Mouse (Mus musculus) embryonic facial prominence, embryonic 14.5 days (tissue): ENCODE results near the gene Srsf11. TPM values are rescaled to one million over a fixed set of nuclear protein-coding genes. Genes with fewer than 3 reads are reported as not detected.
A peak's percentile ranks its signal among the peaks of the same experiment; 100 is the strongest.

Source experiments
- ATAC-seq: fragments of 200-750 bp; cut with Nextera tagmentation; 2 replicates; pipeline ENCODE4 v1.8.0; 2017; ENCODE audit warnings: low read depth, moderate number of reproducible peaks, moderate TSS enrichment
- DNase-seq: peaks from one replicate; pipeline ENCODE4 v3.0.0-alpha.2; 2015; ENCODE audit warnings: low spot score
- H3K27ac ChIP-seq: fragments of 300-500 bp; sonication (generic); replicated peaks from 2 replicates; pipeline ENCODE4 v1.5.1; 2014; ENCODE audit warnings: low read depth, mild to moderate bottlenecking, low read length, moderate library complexity
- H3K27me3 ChIP-seq: fragments of 300-500 bp; sonication (generic); replicated peaks from 2 replicates; pipeline ENCODE4 v1.6.1; 2014; ENCODE audit warnings: low read length; ENCODE audit not compliant: control insufficient read depth, insufficient read depth
- H3K36me3 ChIP-seq: fragments of 300-500 bp; sonication (generic); 2 replicates; pipeline ENCODE4 v1.6.1; 2014; ENCODE audit warnings: low read length, mixed read lengths; ENCODE audit not compliant: control insufficient read depth, insufficient read depth
- H3K4me1 ChIP-seq: fragments of 300-500 bp; sonication (generic); 2 replicates; pipeline ENCODE4 v1.6.1; 2014; ENCODE audit warnings: antibody characterized with exemption, low read length; ENCODE audit not compliant: control insufficient read depth, insufficient read depth
- H3K4me2 ChIP-seq: fragments of 300-500 bp; sonication (generic); 2 replicates; pipeline ENCODE4 v1.6.1; 2014; ENCODE audit warnings: low read depth, mild to moderate bottlenecking, low read length, moderate library complexity, mixed read lengths
- H3K4me3 ChIP-seq: fragments of 300-500 bp; sonication (generic); 2 replicates; pipeline ENCODE4 v1.5.1; 2014; ENCODE audit warnings: low read depth, mild to moderate bottlenecking, low read length
- H3K9ac ChIP-seq: fragments of 300-500 bp; sonication (generic); 2 replicates; pipeline ENCODE4 v1.6.1; 2014; ENCODE audit warnings: low read depth, mild to moderate bottlenecking, low read length, moderate library complexity, mixed read lengths
- H3K9me3 ChIP-seq: fragments of 300-500 bp; sonication (generic); 2 replicates; pipeline ENCODE4 v1.6.1; 2016; ENCODE audit warnings: low read length; ENCODE audit not compliant: control insufficient read depth
- WGBS: fragments of 180-500 bp; shearing (Covaris S2); extraction: QIAGEN DNeasy Blood & Tissue Kit; methylation state at CpG from one replicate; pipeline ENCODE4 v1.1.7; 2014; 5-methylcytosine and 5-hydroxymethylcytosine counted together
- polyA plus RNA-seq: library from polyadenylated mRNA; unstranded; fragments of >200 nt; fragmentation: Nextera tagmentation; extraction: Ambion mirVana; gene quantifications from 2 replicates; pipeline ENCODE4 v1.2.1, GENCODE M21; 2014

Gene Srsf11
- 267 and 271 TPM in 2 replicates for polyA plus RNA-seq

GRCm38 (mm10) chr3:158036329-158036988 lies at the start of gene Srsf11, which contains the start of gene Lrrc40:
Srsf11 (minus strand) TSS chr3:158036639.
Lrrc40 (plus strand) TSS chr3:158036662.
- Histone ChIP-seq H3K36me3 (no peaks in the 10 kb centered on the region), H3K4me3 (peak within 1 kb of the TSS; percentile 91), H3K9me3 (no peaks in the 10 kb centered on the region), H3K4me1 (peaks cover 20% of the 10 kb centered on the region), H3K27ac (peak within 1 kb of the TSS; percentile 87), H3K27me3 (no peaks in the 10 kb centered on the region), H3K4me2 (peak within 1 kb of the TSS; percentile 77), H3K9ac (peak within 1 kb of the TSS; percentile 93)
- DNase-seq (peak; percentile 98), ATAC-seq (peak; percentile 96)
- under 1% methylated on average over 52 of the region's 55 CpGs for WGBS

GRCm38 (mm10) chr3:158077828-158078227 lies 41.4 kb upstream of the Srsf11 start:
- ATAC-seq = no peak
- no peaks in the 10 kb centered on the region for H3K36me3 ChIP-seq
- WGBS = 72% methylated on average over 5 of the region's 5 CpGs

GRCm38 (mm10) chr3:158077380-158077772 lies 40.9 kb upstream of the Srsf11 start:
- DNase-seq (no peak), ATAC-seq (no peak)
- no peaks in the 10 kb centered on the region for H3K27me3 ChIP-seq
- H3K4me3 ChIP-seq = no peak overlapping the region
- H3K4me2 ChIP-seq = no peak overlapping the region
- H3K4me1 ChIP-seq = no peaks in the 10 kb centered on the region
- H3K36me3 ChIP-seq = no peaks in the 10 kb centered on the region
- no peaks in the 10 kb centered on the region for H3K9me3 ChIP-seq
- H3K9ac ChIP-seq = no peak overlapping the region
- H3K27ac ChIP-seq = no peak overlapping the region
- WGBS = 50% methylated on average over 1 of the region's 1 CpGs

More at GRCm38 (mm10) chr3:158077828-158078227, 41.4 kb upstream of the Srsf11 start:
- no peaks in the 10 kb centered on the region for H3K4me1 ChIP-seq
- H3K27me3 ChIP-seq = no peaks in the 10 kb centered on the region
- no peak overlapping the region for H3K4me3 ChIP-seq
- no peak overlapping the region for H3K9ac ChIP-seq
- no peak for DNase-seq
- H3K27ac ChIP-seq = no peak overlapping the region
- H3K9me3 ChIP-seq = no peaks in the 10 kb centered on the region
- no peak overlapping the region for H3K4me2 ChIP-seq

GRCm38 (mm10) chr3:158076685-158077379 lies 40.4 kb upstream of the Srsf11 start:
- Histone ChIP-seq H3K4me1 (no peaks in the 10 kb centered on the region), H3K9ac (no peak overlapping the region), H3K4me2 (no peak overlapping the region), H3K27ac (no peak overlapping the region), H3K9me3 (no peaks in the 10 kb centered on the region), H3K4me3 (no peak overlapping the region), H3K27me3 (no peaks in the 10 kb centered on the region), H3K36me3 (no peaks in the 10 kb centered on the region)
- peak; percentile 54 for DNase-seq
- 47% methylated on average over 4 of the region's 4 CpGs for WGBS
- ATAC-seq = no peak

GRCm38 (mm10) chr3:158075004-158075403 lies 38.6 kb upstream of the Srsf11 start:
- Histone ChIP-seq H3K4me1 (no peaks in the 10 kb centered on the region), H3K27ac (no peak overlapping the region), H3K9me3 (no peaks in the 10 kb centered on the region), H3K36me3 (no peaks in the 10 kb centered on the region), H3K4me3 (no peak overlapping the region), H3K27me3 (no peaks in the 10 kb centered on the region), H3K4me2 (no peak overlapping the region), H3K9ac (no peak overlapping the region)
- DNase-seq (no peak), ATAC-seq (no peak)
- 89% methylated on average over 2 of the region's 2 CpGs for WGBS

GRCm38 (mm10) chr3:158068613-158069263 lies 32.3 kb upstream of the Srsf11 start:
- H3K4me1 ChIP-seq = no peaks in the 10 kb centered on the region
- H3K9ac ChIP-seq = no peak overlapping the region
- WGBS = 42% methylated on average over 9 of the region's 9 CpGs
- ATAC-seq (no peak), DNase-seq (peak; percentile 12)
- no peaks in the 10 kb centered on the region for H3K9me3 ChIP-seq
- no peak overlapping the region for H3K27ac ChIP-seq
- H3K36me3 ChIP-seq = peaks cover 7% of the 10 kb centered on the region
- no peak overlapping the region for H3K4me3 ChIP-seq
- no peak overlapping the region for H3K4me2 ChIP-seq
- no peaks in the 10 kb centered on the region for H3K27me3 ChIP-seq

GRCm38 (mm10) chr3:158067916-158068315 lies 31.5 kb upstream of the Srsf11 start:
- Histone ChIP-seq H3K36me3 (peaks cover 12% of the 10 kb centered on the region), H3K27ac (no peak overlapping the region), H3K27me3 (no peaks in the 10 kb centered on the region), H3K4me2 (no peak overlapping the region), H3K9ac (no peak overlapping the region), H3K9me3 (no peaks in the 10 kb centered on the region), H3K4me3 (no peak overlapping the region), H3K4me1 (no peaks in the 10 kb centered on the region)
- 84% methylated on average over 7 of the region's 7 CpGs for WGBS
- DNase-seq (no peak), ATAC-seq (no peak)

GRCm38 (mm10) chr3:158065256-158065655 lies 28.8 kb upstream of the Srsf11 start:
- DNase-seq = no peak
- H3K9me3 ChIP-seq = no peaks in the 10 kb centered on the region
- H3K27me3 ChIP-seq = no peaks in the 10 kb centered on the region
- H3K4me1 ChIP-seq = no peaks in the 10 kb centered on the region
- WGBS = 84% methylated on average over 2 of the region's 2 CpGs
- peaks cover 22% of the 10 kb centered on the region for H3K36me3 ChIP-seq
- no peak for ATAC-seq
- no peak overlapping the region for H3K4me3 ChIP-seq
- H3K9ac ChIP-seq = no peak overlapping the region
- H3K27ac ChIP-seq = no peak overlapping the region
- no peak overlapping the region for H3K4me2 ChIP-seq
